Mouse (Mus musculus) liver (tissue): ENCODE measurements around the gene Lrrc3c.

Source experiments
- DNase-seq: peaks from one replicate; pipeline ENCODE4 v3.0.0-alpha.2; 2020; ENCODE audit warnings: mixed read lengths

The Lrrc3c gene

DNA sequence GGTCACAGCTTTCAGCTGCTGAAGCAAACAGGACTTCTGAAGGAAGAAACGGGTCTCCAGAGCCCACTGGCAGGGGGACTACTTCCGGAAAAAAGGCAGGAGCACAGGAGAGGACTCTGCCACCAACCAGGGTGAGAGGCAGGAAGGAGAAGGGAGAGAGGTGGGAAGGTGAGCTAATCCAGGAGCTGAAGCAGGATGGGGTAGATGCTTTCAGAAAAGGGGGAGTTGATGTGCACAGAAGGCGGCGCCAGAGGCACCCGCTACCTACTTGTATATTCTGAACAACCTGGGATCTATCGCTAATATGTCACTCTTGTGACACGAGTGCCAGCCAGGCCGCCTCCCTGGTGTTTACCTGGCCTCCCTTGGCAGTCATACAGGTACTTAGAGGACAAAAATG is at the start of gene Lrrc3c:
Gene Lrrc3c (plus strand): TSS at position 301 of the 400 bp plus-strand sequence.
- no peak for DNase-seq

DNA sequence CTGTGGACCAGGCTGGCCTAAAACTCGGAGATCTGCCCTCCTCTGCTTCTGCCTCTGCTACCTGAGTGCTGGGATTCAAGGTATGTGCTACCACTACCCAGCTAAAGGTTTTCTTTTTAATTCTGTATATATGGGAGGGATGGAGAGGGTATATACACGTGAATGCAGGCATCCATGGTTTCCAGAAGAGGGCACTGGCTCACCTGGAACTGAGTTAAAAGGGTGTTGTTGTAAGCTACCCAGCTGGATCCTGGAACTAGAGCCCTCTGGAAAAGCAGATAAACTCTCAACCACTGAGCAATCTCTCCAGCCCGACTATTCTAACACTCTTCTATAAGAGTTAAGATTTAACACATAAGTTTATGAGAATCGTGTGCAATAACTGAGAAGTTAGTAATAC is 48.7 kb upstream of the Lrrc3c start:
- no peak for DNase-seq

DNA sequence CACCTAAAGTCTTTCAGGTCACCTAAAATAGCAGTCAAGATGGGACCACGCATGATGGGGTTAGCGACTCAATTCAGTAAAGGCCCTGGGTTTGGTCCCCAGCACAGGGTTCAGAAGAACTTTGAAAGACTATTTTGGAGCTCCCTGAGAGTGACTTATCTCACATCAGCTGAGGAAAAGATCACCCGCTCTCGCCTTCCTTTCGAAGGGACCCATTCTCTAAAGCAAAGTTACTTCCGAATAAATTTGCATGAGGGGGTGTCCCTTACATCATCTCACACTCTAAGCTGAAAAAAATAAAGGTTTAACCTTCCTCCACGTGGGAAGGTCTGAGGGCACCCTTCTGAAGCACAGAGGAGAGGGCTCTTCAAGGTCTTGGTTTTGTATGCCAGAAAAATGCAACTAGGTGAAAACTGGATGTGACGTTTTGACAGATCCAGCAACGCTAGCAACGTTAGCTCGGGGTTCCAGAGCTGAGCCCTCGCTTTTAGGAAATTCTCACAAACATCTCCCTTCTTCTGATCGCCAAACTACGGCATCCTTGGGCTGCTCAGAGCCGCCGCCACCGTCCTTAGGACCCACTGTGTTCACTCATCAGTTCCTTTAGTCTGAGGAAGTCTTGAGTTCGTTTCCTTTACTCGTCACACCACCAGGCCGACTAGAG is 47.6 kb upstream of the Lrrc3c start:
- DNase-seq: no peak

DNA sequence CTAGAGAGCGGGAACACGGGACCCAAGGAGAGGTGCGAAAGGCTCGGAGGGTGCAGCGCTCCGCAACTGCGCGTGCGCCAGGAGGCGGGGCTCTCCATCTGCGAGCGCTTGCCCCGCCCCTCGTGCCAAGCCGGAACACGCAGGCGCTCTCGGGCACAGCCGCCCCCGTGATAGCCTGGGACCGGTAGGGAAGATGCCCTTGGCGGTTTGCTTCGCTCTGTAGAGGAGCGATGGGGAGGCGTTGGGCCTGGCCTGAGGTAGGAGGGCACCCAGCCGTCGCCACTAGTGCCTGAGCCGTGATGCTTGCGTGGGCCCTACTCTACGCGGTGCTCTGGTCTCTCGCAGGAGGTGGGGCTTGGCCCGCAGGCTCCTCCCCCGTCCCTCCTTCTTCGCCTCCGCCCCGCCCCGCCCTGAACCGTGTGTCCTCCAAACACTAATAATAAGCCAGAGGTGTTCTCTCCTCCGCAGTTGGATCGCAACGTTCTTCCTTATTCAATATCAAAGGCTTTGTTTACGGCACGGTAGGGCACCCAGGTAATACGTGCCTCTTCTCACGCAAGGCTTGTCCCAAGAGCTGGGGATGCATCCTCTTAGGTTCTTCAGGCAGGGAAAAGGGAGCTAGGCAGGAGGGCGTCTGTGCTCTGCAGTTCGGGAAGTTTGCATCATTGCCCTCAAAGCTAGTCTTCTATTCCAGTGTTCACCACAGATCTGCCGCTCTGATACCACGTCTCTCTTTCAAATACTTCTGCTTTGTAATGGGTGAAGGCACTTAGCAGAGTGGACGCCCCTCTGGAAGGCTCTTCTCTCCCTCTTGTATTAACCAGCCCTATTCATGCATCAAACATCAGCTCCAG is 46.9 kb upstream of the Lrrc3c start, which contains the start of gene Zpbp2:
Gene Zpbp2 (plus strand): TSS at position 123 of the 854 bp plus-strand sequence.
- DNase-seq: peak; percentile 95

DNA sequence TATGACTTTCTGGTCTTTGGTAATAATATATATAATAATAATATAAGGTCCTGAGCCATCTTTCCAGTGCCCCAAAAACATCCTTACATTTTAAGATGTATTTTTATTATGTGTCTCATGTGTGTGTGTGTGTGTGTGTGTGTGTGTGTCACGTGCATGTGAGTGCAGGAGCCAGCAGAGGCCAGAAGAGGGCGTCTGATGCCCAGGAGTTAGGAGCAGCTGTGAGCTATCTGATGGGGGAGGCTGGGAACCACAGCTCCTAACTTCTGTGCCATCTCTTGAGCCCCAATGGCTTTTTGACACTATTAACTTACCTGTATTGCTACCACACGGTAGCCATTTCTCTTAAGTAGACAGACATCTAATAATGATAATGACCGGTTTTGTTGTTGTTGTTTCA is 44.1 kb upstream of the Lrrc3c start:
- no peak for DNase-seq

DNA sequence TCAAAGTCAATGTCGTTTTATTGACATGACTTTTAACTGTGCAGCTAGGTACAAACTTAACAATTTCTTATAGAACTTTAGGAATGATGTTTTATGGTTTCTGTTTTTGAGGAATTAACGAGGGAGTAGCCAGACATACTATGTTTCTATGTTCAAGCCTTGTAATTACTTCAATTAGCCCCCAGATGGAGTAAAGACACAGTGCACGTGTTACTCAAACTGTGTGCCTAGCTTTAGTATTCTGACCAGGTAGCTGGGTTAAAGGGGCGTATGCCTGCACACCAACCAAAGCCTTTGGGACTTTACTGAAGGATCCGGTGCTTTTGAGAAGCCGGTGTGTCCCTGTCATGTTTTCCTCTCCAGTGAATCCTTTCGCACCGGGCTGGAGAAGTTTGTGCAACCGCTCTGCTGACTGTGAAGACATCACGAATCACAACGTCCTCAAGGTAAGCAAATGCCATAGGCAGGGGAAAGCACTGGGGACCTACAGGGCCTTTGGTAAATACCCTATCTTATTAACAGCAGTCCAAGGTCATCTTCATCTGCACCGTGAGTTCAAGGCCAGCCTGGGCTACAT is 42.9 kb upstream of the Lrrc3c start:
- DNase-seq: no peak

DNA sequence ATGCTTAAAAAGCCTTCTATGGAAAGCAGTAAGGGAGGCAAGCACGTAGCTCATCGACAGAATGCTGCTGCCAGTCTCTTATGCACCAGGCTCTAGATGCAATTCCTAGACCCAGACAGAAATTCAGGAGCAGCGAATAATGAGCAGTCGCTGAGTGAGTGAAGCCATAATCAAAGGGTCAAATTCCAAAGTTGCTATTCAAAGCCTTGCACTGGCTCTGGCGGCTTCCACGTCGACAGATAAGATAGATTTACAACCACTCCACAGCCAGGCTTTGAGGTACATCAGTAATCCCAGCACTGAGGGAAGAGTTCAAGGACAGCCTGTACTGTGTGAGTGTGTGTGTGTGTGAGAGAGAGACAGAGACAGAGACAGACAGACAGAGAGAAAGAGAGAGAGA is 37.1 kb upstream of the Lrrc3c start:
- DNase-seq: no peak

DNA sequence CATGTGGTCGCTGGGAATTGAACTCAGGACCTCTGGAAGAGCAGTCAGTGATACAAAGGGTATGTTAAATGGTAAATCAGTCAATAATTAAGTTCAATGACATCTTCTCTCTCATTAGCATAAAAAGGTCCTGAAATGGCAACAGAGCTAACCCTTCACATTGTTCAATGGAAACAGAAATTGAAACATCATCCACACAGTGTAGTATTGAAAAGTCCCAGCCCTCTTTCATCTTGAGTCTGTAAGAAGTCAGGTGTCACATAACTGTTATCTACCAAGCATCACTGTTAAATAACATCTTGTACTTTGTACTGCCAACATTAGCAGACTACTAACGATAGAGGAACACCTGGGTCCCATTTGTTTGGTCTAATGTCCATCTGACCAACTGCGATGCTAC is 35.1 kb upstream of the Lrrc3c start:
- DNase-seq: no peak

DNA sequence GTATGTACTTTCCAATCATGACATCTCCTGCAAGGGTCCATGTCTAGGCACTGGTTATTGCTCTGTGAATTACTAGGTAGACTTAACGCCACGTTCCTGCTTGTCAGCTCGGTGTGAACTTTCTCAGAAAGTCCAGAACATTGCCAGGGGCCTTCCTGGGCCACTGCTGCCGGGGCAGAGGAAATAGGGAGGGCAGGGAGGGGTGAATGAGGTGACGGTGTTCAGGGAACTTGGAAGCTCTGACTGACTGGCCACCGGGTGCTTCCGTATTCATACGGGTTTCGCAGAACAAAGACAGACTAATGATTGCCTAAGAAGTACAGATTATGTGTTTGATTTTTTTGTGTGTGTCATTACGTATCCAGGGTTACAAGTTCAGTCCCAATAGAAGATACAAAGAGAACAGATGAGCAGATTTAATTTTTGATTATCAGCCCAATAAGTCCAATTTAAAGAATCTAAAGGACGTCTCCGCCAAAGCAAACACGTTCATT is 34.1 kb upstream of the Lrrc3c start:
- DNase-seq: no peak

DNA sequence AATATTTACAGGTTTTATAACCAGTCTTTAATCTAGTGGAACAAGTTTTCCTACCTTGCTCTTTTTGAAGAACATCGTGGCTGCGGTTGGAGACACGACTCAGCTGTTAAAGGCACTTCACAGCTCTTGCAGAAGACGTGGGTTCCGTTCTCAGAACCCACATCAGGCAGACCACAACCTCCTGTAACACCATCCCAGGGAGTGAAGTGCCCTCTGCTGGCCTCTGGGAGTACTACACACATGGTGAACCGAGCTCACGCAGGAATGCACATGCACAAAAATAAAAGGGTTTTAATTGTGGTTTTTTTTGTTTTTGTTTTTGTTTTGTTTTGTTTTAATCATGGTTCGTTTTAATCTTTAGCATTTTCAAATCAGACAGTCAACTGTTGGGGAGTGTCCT is 29.8 kb upstream of the Lrrc3c start:
- peak; percentile 42 for DNase-seq

DNA sequence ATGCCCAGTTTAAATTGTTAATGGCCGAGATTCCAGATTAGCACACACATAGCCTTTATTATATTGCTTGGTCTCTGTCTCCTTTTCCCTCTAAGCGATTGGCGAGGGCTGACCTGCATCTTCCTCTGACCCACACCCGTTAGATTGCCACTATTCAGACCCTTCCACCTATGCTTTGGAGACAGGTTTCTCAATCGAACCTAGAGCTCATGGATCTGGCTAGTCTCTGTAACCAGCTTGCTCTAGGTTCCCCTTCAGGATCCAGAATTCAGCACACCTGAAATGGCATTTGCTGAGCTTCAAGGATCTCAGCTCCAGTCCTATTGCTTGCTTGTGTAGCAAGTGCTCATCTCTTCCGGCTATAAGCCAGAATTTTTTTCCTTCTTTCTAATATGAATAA is 28.6 kb upstream of the Lrrc3c start:
- no peak for DNase-seq

DNA sequence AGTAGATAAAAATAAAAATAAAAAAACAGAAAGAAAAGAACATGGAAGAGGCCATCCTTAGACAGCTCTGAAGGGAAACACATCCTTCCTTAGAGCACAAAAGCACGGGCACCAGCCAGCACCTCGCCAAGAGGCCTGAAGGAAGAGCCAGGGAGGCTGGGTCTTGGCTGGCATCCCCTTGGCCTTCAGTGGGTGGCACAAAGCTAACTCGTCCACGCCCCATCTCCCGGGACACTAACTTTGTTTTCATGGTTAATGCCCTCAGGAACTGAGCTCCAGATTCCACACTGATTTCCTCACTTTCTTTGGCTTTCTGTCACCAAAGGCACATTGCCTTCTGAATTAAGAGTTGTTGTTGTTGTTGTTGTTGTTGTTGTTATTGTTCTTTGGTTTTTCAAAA is 20.3 kb upstream of the Lrrc3c start:
- DNase-seq: no peak

DNA sequence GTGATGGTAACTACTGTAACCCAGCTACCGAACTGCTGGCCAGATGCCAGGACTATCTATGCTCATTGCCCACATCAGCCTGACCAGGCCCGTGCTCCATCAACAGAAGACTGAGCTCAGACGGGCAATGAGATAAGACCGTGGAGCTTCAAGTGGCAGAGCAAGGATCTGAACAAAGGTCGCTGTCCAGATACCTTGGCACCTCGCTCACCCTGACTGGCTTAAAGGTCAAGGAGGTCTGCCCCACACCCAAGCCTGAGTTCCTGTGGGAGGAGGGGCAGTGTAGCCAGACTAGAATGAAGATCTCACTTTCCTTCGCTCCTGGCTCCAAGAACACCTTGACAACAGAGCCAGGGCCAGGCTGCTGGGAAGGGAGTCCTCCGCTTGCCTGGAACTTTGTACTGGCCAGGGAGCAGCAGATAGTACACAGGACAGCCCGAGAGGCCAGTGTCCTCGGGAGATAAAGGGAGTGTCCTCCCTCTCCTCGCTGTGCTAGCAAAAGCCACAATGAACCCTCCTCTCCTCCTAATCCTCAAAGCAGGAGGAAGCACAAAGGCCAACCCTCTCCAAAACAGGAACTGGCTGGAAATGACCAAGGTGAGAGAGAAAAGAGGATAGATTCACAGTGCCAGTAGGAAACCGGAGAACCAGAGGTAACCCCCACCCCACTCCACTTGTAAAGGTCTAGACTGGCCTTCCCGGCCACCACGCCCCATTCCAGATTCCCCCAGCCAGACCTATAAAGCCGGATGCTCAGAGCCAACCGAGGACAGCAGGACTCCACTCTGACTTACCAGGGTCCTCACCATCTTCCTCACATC is 17.6 kb upstream of the Lrrc3c start:
- peak; percentile 86 for DNase-seq

DNA sequence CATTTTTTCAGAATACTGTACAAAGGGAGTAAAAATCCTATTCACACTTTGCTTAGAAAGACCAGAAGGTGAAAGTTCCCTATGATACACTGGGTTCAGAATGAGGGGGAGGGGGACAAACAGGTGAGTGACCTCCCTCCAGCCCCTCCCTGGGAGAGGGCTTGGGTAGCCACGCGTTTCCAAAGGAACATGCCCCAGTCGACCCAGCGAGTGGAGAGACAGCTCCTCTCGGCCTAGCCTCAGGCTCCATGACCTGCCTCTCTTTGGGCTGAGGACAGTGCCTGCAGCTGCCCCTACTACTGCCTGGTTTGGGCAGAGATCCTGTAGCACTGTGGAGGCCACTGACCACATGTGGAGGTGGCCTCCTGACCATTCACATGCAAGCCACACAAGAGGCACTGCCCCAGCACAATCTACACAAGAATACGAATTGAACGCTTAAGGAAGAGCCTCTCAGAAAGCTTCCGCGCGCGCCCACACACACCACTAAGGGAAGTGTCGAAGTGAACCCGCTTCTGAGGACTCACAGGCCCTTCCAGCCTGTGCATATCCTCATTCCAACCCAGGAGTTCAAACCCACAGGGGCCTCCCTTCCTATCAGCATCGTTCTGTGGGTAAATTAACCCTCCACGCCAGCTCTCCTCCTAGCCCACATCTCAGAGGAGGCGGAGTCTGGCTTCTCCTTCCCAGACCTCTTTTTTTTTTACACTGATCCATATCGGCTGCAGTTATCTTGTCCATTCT is 16.6 kb upstream of the Lrrc3c start:
- DNase-seq: peak; percentile 82

DNA sequence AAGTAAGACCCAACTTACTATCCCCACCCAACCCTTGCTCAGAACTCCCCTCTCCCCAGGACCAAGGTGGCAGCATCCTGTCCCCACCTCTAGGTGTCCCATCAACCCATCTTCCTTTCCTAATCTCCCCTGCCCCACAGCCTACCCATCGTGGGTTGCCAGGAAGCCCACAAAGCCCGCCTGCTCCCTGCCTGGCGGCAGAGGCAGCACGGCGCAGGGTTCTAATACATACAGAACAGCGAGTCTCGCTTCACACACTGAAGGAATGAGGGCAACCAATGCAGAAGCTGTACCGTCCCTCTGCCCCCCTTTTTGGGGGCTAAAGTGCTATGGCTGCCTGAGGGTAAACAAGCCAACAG is 16.1 kb upstream of the Lrrc3c start:
- DNase-seq: no peak

DNA sequence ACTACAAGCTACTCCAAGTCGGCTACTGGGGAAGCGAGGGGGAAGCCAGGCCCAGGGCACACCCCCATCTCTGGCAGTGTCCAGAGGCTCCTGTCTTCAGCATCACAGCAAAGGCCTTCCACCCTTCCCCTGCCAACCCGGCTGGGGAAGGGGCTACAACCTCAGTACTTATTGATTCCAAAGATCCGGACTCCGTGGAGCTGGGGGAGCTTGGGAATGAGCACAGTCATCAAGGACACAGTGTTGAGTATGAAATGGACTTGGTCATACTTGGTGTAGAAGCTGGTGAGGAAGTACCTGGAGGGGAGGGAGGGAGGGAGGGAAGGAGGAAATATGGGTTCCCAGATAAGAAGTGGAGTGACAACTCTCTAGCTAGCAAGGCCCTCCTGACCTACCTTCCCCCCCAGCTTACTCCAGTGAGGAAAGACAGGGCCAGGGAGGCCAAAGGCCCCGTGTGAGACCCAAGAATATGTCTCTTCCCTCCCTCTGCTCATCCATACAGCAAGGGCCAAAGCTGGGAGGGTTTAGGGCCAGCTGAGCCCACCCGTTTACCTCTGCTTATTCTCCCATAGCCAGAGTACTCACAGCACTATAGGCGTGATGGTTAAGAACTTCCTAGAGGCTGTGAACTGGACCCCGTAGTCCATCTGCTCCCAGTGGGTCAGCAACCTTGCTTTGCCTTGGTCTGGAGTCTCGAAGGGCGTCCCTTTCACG is 15.4 kb upstream of the Lrrc3c start:
- peak; percentile 75 for DNase-seq

DNA sequence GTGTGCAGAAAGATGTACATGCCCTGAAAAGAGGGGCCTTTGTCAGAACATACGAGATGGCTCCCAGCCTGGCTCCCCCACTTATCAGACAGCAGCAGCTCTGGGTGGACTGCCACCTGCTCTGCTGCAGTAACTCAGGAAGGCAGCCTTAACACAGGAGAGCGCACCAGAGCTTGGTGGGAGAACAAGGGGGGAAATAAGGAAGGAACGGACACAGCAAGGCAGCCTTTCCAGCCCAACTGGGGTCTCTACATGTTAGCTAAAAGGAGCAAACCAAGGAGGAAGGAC is 14.9 kb upstream of the Lrrc3c start:
- peak; percentile 89 for DNase-seq

DNA sequence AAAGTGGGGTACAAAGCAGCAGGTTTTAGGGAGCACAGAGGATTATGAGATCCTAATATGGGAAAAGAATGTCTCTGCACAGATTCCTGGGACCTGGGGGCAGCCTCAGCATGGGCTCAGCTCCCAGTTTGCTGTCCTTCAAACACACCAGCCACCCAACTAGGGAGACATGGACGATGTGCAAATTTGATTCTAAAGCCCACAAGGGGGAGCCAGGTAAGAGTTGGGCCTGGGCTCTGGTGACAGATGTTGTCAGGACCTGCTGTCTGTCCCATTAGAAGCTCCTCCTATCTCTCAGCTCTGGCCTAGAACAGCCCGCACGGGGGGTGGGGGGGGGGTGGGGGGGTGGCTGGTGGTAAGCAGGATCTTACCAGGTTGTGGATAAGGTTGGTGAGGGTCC is 14.5 kb upstream of the Lrrc3c start:
- peak; percentile 72 for DNase-seq

DNA sequence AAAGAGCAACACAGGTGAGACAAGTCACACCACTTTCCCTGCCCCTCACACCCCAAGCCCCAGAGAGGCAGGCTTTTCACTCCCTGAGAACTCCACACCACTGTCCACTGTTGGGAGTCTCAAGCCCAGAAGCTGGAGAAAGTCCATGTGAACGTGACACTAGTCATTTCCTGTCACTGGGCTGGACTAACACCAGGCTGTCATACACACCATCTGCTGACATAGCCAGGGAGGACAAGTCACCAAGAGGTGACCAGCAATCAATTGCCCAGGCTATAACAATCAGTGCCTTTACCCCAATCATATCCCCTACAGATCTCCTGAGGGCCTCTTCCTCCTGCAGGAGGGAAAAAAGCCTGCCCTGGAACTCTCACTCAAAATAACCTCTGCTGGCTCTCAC is 13.9 kb upstream of the Lrrc3c start:
- no peak for DNase-seq

DNA sequence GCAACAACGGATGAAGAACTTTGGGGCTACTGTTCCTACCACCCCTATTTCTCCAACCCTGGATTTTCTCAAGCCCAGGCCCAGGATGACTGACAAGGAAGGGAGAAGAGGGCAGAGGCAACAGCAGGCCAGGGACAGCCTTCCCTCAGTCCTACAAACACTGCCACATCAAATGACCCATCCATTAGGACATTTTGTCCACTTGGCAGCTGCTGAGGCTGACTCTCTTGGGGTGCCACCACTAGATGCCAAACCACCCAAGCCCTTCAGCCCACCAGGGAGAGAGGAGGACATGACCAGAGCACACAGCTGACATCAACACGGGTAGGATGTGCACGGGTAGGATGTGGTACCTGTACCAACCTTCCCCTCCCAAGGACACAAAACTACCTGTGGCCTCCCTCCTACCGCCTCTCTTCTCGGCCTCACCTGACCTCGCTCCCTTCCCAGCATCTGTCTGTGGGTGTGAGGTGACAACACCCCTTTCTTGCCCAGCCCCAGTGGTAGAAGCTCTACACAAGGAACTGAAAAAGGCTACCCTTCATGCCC is 13.4 kb upstream of the Lrrc3c start:
- DNase-seq: peak; percentile 24

DNA sequence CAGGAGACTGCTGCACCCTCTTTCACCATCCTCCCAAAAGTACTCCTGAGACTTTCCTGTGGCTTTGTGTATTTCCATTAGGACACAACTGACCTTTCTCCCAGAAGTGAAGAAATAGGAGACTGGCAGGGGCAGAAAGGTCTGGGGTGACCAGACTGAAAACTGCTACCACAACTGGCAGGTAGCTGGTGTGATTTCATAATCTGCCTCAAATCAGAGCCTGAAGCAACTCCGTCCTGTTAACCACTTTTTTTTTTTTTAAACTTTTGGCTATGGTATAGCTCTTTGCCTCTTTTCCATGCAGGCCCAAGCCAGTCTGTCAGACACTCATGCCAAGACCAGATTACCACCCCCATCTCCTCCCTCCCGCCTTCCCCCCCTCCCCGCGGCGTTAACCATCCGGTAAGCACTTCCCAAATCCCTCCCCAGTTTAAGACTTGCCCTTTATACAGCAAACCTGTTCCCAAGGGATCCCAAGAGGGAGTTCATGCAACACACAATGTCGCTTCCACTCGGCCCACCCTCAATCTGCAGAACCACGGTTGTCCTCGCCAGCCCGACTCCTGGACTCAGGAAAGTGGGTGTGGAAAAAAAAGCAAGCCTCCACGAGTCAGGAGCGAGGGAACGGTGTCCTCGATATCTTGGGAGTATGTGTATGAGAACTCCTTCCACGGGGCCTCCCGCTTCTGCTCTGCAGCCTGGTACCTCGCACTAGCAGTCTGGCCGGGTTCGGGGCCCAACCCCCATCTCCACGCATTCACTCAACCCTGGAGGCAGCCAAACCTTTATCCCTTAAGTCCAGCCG is 11.8 kb upstream of the Lrrc3c start:
- DNase-seq: peak; percentile 50
